Mouse (Mus musculus): Measurements from ENCODE around the gene Arl5a.

DNA sequence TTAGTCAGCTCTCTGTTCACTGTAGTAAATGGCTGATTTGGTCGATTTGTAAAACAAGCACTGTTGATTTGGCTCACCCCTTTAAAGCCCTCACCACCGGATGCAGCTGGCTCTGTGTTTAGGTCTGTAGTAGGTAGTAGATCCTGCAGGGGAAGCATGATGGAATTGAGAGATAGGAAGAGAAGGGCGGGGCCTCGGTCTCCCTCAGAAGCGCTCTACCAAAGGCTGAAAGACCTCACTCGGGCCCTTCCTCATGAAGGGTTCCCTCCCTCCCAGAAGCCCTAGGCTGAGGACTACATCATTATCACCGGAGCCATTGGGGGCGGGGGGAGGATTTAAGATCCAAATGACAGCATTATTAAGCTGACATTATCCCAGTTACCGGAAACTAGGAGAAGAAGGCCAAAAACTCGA lies 45.8 kb downstream of the Arl5a start:
- TF ChIP-seq CTCF (IDR thresholded peaks at IDR 0.05; ENCODE audit: insufficient read depth, low read length) (no peak), POLR2A (IDR thresholded peaks at IDR 0.05; ENCODE audit: borderline replicate concordance, extremely low read depth, low read depth, low read length) (no peak)
